Mouse (Mus musculus) ovary, adult 18-20 months (tissue): ENCODE data around the gene Hk3.

Source experiments
- DNase-seq: peaks from one replicate; pipeline ENCODE4 v3.0.0; 2022; ENCODE audit warnings: low spot score, mixed read lengths

Gene Hk3

GRCm38 (mm10) chr13:55021194-55021779, at the start of gene Hk3:
Gene Hk3, minus strand, starts transcription at chr13:55021385.
- no peak for DNase-seq

- no peak for DNase-seq
Measured at GRCm38 (mm10) chr13:55069719-55070118, 48.5 kb upstream of the Hk3 start.

DNA sequence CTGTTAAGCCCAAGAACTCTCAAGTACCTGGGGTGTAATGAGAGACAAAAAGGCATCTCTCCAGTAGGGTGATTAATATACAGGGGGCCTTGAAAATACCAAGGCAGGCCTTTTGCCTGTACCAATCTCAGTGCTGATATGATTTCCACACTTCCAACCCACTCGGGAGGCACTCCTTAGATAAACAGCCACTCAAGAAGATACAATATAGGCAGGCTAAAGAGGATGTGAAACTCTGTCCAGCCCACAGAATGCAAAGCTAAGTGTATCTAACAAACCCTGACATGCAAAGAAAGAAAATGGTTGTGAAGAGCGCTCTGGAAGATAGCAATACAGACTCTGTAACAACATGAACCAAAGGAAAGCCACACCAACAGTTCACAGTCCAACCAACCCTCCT, 42.1 kb upstream of the Hk3 start:
- DNase-seq = no peak

GRCm38 (mm10) chr13:55058042-55058441, 36.9 kb upstream of the Hk3 start:
- DNase-seq = no peak

DNA sequence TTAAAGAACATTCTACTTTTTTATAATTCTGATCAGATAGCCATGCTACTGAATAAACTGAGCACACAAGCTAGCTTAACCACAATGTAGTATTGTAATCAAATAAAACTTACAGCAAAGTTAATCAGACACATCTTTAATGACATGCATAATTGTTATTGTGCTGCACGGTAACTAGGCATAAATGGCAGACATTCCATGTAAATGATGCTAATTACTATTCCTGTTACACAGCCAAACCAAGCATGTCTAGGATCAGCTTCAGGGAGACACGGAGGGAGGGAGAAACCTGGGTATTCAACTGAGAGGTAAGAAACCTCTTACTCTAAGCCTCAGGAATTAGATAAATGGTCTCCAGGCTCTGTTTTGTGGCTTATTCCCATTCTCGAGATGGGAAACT, 26.5 kb upstream of the Hk3 start:
- DNase-seq = no peak

DNA sequence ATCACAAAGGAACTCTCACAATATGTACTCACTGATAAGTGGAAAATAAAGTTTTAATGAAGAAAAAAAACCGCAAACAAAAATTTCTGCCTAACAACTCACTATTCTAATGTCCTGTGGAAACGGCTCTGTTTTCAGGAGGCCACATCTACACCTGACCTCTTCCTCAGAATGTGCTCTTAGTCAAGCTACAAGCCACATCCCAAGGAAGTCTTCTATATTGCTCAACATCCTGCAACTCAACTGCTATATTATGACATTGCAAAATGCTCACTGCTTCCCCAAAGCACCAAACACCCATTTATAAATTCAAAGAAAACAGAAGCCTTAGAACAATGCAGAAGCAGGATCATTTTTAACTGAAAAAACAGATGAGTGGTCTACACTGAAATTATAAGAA, 18.8 kb upstream of the Hk3 start:
- no peak for DNase-seq

DNA sequence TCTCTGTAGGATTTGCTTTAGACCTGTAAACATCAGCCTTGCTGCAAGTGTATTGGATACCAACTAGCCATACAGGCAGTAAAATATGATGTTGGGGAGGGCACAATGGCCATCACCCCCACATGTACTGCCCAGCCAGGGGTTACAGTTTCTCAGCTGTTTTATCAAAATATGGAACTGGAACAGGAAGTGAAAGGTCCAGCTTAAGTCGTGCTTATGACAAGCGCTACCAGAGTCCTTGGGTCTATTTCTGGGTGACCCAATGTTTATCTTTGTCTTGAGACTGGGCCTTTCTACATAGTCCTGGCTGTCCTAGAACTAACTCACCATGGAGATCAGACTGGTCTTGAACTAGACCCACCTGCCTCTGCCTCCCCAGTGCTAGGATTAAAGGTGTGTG, 3.0 kb upstream of the Hk3 start:
- DNase-seq = no peak

DNA sequence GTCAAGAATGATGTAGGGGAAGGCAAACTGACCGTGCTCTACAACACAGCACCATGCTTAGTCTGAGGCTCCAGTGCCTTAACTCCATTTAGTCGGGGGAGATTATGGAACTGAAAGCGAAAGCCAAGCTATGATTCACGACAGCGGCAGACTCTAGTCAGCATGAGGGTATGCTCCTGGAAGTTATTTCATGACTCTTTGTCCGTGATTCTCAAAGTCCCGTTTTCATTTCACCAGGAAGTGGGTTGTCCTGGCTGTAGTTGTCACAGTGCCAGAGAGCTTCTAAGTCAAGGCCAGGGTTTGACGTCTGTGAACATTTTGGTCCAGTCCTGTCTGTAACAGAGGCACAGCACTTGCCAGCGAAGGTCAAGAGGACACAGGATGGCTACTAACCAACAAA, 1.5 kb upstream of the Hk3 start:
- DNase-seq = no peak

GRCm38 (mm10) chr13:55022256-55022655, 1.1 kb upstream of the Hk3 start:
- DNase-seq = no peak

- DNase-seq = no peak
Measured at GRCm38 (mm10) chr13:55020051-55020450, 1.1 kb downstream of the Hk3 start.

DNA sequence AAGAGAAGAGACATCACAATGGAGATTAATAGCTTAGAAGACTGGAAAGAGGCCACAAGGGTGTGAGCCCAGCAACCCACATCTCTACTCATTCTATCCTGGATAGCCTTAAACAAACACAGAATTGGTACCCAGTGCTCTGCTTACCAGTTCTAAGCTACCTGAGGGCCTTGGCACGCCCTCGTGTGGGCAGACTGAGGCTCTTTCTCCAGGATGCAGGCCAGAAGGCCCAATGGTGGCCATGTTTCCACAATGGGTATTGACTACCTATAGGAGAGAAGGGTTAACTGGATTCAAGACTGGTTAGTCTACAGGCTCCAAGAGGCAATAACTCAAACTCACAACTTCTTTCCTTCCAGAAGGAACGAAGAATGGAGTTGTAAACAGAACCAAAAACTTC, 2.0 kb downstream of the Hk3 start:
- no peak for DNase-seq

- DNase-seq = no peak
Measured at GRCm38 (mm10) chr13:55018700-55019099, 2.5 kb downstream of the Hk3 start.

- no peak for DNase-seq
Measured at GRCm38 (mm10) chr13:55017898-55018599, 3.1 kb downstream of the Hk3 start.

DNA sequence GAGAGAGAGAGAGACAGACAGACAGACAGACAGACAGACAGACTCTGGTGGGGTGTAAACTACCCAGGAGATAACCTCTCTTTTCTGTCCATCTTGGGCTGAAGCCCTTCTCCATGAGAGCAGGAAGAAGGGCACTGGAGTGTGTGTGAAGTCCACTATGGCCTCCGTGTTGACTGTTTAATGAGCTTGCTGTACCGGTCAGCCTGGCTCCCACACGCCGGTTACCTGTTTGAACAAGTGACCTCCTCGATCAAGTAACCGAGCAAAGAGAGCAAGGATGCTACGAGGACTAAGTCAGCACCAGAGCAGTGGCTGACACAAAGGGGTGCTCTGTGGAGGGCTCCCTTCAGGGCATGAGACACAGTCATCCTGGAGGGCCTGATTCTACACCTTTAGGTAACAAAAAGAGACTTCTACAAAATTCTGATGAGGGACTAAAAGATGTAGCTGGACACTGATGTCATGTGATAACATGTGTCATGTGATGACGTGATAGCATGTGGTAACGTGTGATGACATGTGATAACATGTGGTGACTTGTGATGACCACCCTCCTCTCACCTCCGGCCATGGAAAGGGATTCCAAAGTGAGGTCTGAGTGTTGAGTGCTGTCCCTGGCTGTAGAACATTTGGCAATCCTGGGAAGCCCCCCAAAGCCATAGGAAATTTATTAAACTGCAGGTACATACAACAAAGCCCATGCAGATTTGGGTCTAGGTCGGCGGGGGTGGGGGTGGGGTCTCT, 3.9 kb downstream of the Hk3 start:
- DNase-seq = no peak

DNA sequence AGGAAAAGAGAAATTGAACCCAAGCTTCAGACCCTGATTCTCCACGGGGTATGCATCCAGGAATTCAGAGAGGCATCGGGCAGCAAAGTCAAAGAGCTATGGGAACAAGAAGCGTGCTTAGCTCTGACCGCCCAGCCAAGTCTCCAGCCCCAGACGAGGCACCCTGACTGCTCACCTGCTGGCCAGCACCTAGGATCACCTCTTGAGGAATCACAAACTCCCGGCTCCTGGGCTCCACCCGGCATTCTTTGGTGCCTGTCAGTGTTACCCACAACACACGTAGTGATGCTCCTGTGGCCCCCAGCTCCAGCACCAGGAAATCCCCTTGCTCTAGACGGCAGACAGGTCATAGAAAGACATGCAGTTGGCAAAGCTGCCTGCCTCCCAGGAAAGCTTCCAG, 6.7 kb downstream of the Hk3 start:
- DNase-seq = no peak

DNA sequence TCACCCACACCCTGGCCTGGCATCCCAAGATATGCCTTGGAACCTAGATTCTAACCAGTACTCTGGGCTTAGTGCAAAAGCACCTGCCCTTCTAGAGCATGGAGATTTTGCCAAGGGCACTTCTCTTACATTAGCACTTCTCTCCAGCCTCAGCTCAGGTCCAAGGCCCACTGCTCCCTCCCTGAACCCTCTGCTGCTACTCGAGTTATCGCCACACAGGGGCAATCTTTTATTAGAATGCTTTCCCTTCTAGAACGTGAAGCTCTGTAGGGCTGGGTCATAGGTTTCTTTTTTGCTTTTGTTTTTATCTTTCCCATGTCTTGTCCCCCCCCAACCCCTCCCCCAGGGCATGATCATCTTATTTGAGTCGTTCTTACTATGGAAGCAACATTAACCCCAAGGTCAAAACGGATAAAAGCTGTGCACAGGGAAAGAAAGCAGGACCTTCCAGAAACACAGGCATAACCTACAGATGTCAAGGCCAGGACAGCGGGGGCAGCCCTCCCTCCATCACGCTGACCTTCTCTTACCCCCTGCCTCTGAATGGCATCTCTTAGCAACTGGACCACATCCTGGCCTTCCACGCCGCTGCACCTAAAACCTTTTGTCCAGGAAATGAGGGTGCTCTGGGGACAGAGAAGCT, 7.4 kb downstream of the Hk3 start:
- DNase-seq = no peak

DNA sequence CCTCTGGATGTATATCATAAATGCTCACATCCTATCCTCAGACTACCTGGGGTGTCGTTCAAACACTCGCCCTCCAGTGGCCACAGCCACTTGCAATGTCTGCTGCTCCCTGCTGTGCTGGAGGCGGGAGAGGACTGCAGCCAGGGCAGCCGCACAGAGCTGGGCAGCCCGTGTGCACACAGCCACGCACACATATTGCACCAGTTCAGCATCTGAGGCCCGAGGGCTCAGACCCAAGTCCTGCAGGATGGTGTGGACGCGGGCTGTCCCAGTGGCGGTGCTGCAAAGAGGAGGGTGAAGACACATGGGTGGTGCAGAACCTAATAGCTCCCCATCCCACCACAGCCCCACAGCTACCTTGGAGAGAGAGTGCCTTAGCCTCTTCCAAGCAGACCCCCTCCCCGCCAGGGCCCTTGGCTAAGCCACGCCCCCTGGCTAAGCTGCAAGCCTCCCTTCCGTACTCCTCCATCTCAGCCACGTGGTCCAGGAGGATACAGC, 9.2 kb downstream of the Hk3 start:
- DNase-seq = no peak

DNA sequence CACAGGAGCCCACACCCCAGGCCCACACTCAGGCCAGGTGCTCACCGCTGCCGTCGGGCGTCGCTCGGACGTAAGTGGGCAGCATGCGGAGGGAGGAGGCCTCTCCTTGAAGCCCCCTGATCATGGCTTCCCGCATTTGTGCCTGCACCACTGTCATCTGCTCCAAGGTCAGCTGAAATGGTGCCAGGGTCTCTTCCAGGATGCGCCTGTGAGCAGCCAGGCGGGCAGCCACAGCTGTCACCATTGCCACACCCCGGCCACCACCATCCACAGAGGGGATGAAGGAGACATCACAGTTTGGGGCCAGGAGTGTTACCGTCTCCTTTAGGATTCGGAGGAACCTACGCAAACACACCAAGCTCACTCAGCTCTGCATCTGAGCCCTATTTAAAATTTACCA, 10.1 kb downstream of the Hk3 start:
- DNase-seq = no peak

- no peak for DNase-seq
Measured at GRCm38 (mm10) chr13:55008589-55008988, 12.6 kb downstream of the Hk3 start.

GRCm38 (mm10) chr13:55006415-55006742, 14.8 kb downstream of the Hk3 start:
- no peak for DNase-seq

DNA sequence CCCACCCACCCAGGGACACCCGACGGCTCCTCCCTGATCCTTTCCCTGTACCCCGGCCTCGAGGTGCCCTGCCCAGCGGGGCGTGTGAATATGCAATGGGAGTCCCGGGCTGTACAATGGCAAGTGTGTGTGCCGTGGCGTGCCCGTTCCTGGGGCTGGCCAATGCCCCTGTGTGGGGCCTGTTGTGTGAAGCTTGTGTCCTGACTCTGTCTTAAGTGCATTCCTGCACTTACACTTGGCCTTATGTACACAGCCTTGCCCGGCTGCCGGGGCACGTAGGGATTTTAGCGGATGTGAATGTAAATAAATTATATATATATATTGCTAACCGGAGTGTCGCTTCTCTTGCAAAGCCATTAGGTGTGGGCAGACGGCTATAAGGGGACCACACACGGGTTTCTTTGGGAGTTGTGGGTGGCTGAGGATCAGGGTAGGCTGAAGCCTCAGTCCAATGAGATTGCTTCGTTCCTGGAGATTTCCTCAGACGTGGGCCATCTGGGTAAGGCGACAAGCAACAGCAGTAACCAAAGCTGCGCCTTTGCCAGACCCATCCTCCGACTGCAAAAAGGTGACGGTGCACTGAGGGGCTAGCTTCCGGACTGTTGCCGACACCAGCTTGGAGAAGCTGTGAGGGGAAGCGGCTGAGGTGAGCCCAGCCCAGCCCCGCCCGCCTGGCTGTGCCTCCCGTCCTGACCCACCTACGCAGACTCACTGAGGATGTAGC, 15.3 kb downstream of the Hk3 start:
- DNase-seq = no peak

DNA sequence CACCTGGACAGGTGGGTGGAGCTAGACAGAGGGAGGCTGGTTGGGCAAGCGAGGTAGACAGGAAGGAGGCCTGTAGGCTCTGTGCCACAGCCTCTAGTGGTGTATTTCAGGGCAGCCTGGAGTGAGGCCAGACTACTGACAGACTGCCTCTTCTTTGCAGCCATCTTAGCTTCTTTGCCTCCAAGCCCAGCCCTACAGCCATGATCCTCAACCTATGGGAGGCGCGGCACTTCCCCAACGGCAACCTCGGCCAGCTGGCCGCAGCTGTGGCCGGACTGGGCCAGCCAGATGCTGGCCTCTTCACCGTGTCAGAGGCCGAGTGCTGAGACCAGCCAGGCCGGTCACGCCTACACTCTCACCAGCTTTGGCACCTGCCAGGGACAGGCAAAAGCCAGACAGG, 16.5 kb downstream of the Hk3 start:
- DNase-seq = no peak
